Mouse (Mus musculus): Measurements from ENCODE around the gene Plac9b.
"Not testable (repeated sequence)": the region's sequence is repeated elsewhere in the genome, so short reads cannot be mapped to it uniquely, and the experiment has no call there.

Plac9b gene

DNA sequence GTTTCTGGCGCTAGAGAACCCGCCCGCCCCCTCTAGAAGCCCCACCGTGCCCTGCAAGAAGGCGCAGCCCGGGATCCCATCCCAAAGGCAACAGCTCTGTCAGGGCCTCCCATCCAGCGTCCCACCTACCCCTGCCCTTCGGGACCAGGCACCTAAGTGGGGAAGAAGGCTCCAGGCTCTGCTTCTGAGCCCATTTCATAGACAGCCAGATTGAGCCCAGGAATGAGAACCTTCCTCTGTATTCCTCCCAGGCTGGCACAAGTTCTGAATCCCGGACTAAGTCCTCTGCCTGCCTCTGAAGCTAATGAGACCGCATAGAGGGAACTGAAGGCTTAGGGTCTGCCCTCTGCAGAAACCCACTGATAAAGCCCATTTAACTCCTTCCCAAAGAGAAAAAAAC lies at the start of gene Plac9b:
Gene Plac9b, minus strand, starts transcription at position 101 of the 400 bp plus-strand sequence.
- DNase-seq: not testable (repeated sequence)

DNA sequence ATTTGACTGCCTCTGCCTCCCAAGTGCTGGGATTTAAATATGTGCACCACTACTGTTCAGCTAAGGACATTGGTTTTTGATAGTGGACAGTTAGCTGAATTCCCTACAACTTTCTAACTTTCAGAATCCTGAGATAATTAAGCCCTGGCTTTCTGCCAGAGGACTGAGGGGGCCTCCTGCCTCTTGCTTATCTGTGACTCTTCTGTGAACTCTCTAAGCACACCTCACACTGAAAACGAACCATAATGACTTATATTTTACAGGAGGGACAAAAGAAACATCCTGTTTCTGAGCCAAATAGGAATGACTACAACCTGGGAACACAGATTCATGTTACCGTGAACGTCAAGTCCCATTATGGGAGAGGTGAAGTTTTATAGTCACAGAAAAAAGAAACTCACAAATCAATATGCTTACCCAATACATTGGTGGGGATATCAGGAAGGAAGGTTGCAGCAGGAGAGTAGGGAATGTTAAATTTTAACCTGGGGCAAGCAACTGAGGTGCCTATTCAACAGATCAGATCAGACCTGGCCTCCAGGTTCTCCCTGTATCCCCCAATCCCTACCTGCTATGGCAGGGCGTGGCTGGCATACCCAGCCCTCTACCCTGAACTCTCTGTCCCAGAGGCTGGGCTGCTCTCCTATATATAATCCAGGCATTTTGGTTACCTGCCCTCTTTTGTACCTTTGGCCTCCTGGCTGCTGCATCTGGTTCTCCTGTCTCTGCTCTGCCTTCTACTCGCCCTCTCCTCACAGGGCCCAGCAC lies 34.1 kb upstream of the Plac9b start:
- not testable (repeated sequence) for DNase-seq

DNA sequence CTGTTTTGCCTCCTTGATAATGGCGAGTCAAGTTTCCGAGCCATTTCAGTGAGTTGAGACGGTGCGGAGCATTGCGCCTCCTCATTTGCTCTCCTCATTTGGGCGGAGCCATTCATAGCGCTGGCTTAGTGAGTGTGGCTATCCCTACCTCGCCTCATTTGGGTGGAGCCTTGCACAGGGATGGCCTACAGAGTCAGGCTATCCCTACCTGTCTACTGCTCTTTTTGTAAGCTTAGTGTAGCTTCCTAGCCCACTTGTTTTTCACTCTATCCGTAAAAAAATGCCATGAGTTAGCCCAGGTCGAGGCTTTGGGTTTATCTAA lies 24.6 kb upstream of the Plac9b start, which contains the start of gene Tmem254b:
Gene Tmem254b, minus strand, starts transcription at position 116 of the 322 bp plus-strand sequence.
- DNase-seq: not testable (repeated sequence)

DNA sequence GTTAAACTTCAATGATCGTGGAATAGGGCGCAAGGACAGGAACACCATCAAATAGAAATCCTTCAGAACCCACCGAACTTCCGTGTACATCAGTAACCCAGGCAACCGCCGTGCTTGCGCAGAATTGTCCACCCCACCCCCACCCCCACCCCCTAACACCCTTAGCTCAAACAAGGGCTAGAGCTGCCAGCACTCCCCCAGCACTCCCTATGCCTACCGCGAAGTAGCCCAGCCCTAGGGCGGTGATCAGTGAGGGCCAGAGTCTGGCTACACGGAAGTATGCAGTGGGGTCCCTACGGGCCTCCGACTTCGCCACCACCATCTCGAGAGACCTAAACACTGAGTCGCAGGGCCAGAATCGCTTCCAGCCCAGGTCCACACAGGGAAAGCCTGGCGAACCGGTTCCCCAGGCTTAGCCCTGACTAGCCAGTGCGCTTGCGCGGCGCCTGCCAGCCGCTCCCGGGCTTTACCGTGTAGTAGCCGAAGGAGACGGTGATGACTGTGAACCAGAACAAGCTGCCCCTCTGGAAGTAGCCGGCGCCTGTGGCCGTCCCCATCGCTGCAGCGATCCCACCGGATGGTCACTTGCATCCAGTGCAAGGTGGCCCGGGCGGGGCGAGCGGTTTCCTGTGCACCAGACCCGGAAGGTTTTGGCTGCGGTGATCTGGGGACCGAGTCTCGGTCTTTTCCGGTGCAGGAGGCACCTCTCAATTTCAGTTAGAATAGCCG lies 24.1 kb upstream of the Plac9b start:
- DNase-seq: not testable (repeated sequence)

DNA sequence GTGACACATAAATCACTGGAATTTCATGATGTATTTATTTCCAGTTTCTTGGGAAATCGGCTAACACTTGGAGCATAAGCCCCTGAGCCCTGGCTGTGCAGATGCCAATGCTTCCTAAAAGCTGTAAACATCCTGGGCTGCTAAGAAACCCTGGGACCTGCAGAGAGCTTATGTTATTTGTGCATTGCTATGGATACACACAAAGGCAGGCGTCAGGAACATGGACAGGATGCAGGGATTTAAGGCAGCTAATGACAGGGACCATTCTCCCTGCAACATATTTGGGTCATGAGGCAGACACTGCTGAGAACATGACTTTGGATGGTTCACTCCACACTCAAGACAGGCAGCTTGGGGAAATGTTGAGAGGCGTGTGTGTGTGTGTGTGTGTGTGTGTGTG lies 15.6 kb upstream of the Plac9b start:
- DNase-seq: not testable (repeated sequence)

DNA sequence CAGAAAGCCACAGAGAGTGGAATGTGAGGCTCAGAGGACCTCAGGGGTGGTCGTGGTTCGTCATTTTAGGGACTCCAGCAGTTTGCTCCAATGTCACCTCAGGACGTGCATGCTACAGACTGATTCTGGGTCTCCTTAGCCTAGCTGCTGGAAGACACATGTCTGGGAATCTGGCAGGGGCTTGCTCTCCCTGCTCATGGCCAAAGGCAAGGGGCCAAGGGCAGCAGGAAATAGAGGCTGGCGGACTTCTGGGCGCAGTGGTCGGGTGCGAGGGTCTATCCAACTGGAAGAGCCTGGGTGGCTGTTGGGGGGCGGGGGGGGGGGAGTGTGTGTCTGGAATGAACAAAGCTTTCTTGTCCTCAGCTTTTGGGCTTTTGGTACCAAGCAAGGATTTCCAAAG lies 6.1 kb upstream of the Plac9b start:
- DNase-seq: not testable (repeated sequence)

DNA sequence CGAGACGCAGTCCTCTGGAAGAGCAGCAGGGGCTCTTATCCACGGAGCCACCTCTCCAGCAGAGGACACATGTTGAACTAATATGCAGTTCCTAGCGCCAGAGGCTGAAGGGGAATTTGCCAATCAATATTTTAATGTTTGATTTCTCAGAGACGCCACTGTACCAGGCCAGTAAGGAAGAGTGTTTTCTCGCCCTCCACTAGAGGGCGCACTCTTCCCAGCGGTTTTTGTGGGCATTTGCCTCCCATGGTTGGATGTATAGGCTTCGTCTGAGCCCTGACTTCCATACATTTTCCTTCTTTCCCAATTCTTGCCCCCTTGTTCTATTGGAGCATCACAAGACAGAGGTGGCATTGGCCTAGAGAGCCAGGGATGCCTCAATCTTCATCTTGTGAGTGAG lies 4.4 kb upstream of the Plac9b start:
- DNase-seq: not testable (repeated sequence)

DNA sequence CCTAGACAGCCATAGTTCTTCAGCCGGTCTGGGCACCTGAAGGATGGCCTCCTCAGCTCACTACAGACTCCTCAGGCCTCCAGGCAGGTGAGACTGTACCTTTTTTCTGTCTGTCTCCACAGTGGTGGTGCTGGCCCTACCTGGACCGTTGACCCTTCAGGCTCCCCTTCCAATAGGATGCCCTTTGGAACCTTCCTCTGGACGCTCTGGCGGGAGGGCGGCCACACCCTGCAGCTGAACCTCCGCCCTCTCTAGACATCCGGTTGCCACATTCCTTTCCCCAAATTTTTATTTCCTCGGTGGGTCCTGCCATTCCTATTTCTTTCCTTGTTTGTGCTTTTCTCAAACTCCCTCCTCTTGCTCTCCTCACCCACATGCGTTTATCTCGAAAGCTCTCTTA lies 620 bp downstream of the Plac9b start:
- DNase-seq: not testable (repeated sequence)

DNA sequence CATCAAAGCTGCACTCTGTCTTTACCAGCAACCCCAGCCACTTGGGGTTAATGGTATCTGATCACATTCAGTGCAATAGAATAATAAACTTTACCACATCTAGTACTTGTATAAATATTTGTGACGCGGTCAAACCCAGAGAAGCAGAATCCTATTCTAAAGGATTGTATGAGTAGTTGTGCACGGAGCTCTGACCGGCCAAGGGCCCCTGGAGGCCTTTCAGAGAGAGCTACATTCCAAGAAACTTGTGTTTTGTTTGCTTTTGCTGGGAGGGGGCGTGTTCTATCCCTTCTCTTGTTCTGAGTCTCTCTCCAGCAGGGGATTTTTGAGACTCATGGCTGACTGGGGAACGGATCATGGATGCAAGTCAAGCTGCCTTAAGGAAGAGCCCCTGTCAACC lies 7.3 kb downstream of the Plac9b start:
- not testable (repeated sequence) for DNase-seq

DNA sequence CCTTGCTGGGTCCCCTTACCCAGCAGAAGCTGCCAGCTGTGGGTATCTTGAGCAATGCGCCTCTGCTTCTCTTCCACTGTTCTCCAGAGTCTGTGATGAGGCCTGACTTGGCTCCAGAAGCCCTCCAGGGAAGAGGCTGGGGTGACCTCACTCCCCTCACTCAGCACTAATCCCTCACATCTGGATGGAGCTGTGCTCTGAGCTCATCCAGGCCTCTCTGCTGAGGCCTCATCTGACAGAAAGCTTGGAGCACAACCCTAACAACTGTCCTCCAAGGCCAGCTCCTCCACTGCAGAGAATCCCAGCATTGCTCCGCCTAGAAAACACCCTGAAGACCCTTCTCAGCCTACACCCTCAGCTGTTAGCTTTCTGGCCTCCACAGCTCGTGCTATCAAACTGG lies 8.3 kb downstream of the Plac9b start:
- not testable (repeated sequence) for DNase-seq

DNA sequence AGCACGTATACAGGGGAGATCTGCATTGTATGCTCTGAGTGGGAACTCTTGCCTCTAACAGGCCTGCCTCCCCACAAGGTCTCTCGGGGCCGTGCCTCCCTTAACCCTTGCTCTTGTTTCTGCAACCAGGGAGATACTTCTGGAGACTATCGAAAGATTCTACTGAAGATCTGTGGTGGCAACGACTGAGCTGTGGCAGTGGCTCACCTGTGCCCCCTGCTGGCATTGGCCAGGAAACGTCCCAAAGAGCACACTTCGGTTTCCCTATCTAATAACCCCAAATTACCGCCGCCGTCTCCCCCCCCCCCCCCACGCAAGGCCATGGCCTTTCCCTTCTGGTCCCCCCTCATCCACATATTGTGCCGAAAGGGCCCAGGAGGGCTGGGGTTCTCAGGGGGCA lies 17.0 kb downstream of the Plac9b start:
- DNase-seq: not testable (repeated sequence)

DNA sequence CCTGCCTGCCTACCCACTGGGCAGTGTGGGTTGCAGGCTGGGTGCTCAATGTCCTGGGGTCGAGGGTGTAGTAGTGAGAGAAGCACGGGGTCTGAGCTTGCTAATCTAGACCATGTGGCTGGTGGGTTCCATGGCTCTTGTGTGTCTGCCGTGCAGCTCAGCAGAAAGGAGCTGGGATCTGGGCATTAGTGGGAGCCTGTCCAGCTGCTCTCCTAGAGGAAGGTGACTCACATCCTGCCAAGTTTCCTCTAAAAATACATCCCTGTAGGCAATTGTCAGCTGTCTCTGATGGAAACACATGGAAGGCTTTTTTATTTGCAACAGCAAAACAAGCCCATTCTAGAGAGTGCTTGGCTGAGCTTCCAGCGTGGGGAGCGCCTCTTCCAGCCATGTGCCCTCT lies 19.9 kb downstream of the Plac9b start:
- DNase-seq: not testable (repeated sequence)

DNA sequence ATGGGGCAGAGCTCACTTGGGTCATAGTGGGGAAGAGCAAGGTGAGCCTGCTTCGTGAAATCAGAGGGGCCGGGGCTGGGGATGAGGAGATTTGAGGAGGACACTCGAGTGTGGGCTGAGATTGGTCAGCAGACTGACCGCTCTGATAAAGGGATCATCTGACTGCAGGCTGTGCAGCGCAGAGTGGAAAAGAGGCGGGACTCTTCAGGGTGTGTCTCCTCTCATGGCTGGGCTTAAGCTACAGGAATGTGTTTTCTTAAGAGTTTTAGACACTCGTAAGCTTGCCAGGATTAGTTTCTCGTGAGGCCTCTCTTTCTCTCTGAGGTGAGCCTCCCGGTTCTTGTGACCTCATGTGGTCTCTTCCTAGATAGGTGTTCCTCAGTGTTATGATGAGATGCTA lies 21.1 kb downstream of the Plac9b start:
- DNase-seq: not testable (repeated sequence)

DNA sequence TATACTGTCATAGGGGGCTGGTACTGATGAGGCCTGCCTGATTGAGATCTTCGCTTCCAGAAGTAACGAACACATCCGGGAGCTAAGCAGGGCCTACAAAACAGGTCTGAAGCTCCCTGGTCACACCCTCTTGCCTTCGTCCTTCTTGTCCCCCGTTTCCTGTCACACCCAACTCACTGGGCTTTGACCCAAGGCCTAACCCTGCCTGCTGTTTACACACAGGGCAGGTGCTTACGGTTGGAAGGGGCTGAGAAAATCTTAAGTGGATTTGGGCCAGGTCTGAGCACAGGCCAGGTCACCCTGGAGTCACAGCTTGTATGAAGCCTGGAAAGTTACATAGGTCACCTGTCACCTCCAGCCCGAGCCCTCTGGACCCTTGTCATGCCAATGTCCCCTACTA lies 26.2 kb downstream of the Plac9b start:
- not testable (repeated sequence) for DNase-seq

DNA sequence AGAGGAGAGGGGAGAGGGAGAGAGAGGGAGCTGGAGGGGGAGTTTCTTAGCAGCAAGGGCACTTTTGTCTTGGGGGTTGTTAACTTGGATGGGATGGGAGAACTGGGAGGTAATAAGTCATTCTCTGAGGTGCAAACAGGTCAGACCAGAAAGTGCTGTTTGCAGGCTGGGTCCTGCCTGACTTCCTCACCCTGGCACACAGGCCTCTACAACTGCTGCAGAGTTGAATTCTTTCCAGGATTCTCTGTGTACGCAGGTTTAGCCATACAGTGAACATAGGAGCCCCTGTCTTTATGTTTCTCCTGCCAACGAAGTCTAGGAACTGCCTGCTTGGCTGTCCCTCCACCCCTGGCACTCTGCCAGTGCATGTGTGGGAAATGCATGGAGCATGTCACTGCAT lies 35.2 kb downstream of the Plac9b start:
- DNase-seq: not testable (repeated sequence)

DNA sequence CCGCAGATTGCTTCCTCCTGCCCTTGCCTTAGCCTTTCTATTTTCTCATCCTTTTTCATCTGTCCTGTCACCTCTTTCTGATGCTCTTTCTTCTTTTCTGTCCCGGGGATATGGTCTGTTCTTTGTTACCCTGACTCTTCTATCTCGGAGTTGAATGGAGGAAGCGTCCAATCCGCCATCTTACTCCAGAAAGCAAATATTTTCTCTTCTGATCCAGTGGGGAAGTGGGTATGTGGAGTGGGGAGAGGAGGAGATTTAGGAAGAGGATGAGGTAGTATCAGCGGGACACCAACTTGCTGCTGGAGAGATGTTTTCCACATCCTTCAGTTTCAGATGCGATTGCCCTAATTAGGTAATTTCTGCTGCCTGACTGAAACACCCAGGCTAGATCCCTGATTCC lies 63.2 kb downstream of the Plac9b start:
- not testable (repeated sequence) for DNase-seq

DNA sequence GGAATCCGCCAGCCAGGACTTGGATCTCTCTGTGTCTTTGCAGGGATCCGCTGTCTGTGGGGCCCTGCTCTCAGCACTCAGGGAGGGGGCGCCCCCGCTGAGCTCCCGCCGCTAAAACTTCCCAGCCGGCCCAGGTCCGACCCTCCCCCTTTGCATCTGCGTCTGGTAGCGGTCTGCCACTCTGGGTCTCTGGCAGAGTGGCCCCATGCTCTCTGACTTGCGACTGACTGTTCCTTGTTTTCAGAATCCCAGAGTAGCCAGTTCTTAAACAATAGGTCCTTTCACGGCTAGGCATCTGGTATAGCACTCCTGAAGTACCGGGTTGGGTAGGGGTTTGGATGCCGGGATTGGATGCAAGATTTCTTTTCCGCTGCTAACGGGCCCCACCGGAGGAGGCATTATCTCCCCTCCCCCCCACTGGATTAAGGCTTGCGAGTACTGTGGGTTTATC lies 63.7 kb downstream of the Plac9b start:
- DNase-seq: not testable (repeated sequence)

DNA sequence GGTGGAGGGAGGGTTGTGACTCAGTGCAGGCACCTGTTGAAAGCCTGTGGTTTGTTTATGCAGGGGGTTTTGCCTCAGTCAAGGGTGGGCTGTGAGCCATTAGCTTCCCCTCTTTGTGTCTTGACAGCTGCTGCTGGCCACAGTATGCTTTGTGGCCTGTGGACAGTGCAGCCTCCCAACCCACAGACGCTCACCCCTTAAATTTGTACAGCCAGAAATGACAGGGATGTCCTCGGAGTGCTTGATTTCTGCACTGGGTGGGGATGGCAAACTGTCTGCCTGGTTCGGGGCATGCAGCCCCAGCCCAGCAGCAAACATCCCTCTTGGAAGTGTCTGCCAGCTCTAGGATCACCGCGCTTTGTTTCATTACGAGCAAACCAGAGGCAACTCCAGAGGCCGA lies 64.1 kb downstream of the Plac9b start, which contains the start of gene Duxbl2:
Gene Duxbl2, plus strand, starts transcription at position 200 of the 400 bp plus-strand sequence.
- not testable (repeated sequence) for DNase-seq
